Mouse (Mus musculus) gastrocnemius, postnatal 14 days (tissue): ENCODE results near the gene Armc2. TPM values are rescaled to one million over a fixed set of nuclear protein-coding genes. Genes with fewer than 3 reads are reported as not detected.

Source experiments
- DNase-seq: peaks from one replicate; pipeline ENCODE4 v3.0.0; 2021; ENCODE audit warnings: mixed read lengths
- intact Hi-C: fragments of 180-260 bp; cut with DNase I; formaldehyde crosslinking; loops from one replicate; pipeline ENCODE4 v1.15.1; 2025; ENCODE audit warnings: low total_unique reads
- total RNA-seq, 2 experiments: library from RNA; stranded (reverse); gene quantifications; 2 replicates each; pipeline ENCODE4 v1.2.3; 2021

Gene Armc2
- total RNA-seq, 2 experiments from 2014 or later, result 0.29 to 0.47 TPM

- intact Hi-C loops, result loop anchor here (5.0 kb wide), 1 partner anchor 52 kb away; no protein-coding TSS in a partner anchor
- DNase-seq, result no peak
Observed at GRCm38 (mm10) chr10:41883741-41884575, 134.3 kb downstream of the Armc2 start.

GRCm38 (mm10) chr10:41881438-41881837 lies 136.8 kb downstream of the Armc2 start:
- intact Hi-C loops, result loop anchor here (5.0 kb wide), 1 partner anchor 49 kb away; no protein-coding TSS in a partner anchor
- DNase-seq, result no peak

GRCm38 (mm10) chr10:41880777-41881176 lies 137.5 kb downstream of the Armc2 start:
- intact Hi-C loops, result loop anchor here (5.0 kb wide), 1 partner anchor 48 kb away; no protein-coding TSS in a partner anchor
- DNase-seq, result no peak

GRCm38 (mm10) chr10:41880206-41880605 lies 138.0 kb downstream of the Armc2 start:
- no peak for DNase-seq
- intact Hi-C loops, result loop anchor here (5.0 kb wide), 1 partner anchor 48 kb away; no protein-coding TSS in a partner anchor

- intact Hi-C loops, result loop anchor here (5.0 kb wide), 1 partner anchor 47 kb away; no protein-coding TSS in a partner anchor
- DNase-seq, result no peak
Observed at GRCm38 (mm10) chr10:41879675-41880074, 138.6 kb downstream of the Armc2 start.

GRCm38 (mm10) chr10:41878344-41878743 lies 139.9 kb downstream of the Armc2 start:
- no peak for DNase-seq
- intact Hi-C loops, result no loop called here

GRCm38 (mm10) chr10:41875624-41876023 lies 142.6 kb downstream of the Armc2 start:
- DNase-seq, result no peak
- intact Hi-C loops, result no loop called here

GRCm38 (mm10) chr10:41871564-41871963 lies 146.7 kb downstream of the Armc2 start:
- no peak for DNase-seq
- intact Hi-C loops, result no loop called here

GRCm38 (mm10) chr10:41870101-41870500 lies 148.1 kb downstream of the Armc2 start:
- intact Hi-C loops, result no loop called here
- no peak for DNase-seq

GRCm38 (mm10) chr10:41867956-41868355 lies 150.3 kb downstream of the Armc2 start:
- intact Hi-C loops, result no loop called here

GRCm38 (mm10) chr10:41866838-41867154 lies 151.4 kb downstream of the Armc2 start:
- intact Hi-C loops, result no loop called here

More at GRCm38 (mm10) chr10:41867956-41868355, 150.3 kb downstream of the Armc2 start:
- no peak for DNase-seq

GRCm38 (mm10) chr10:41866069-41866837 lies 152.0 kb downstream of the Armc2 start:
- intact Hi-C loops, result no loop called here
- peak; percentile 44 for DNase-seq

More at GRCm38 (mm10) chr10:41866838-41867154, 151.4 kb downstream of the Armc2 start:
- DNase-seq, result no peak

Other genes starting within 250 kb of the Armc2 start
- gene Cep57l1, start 208.6 kb downstream of the Armc2 start, total RNA-seq, result 1 to 10 TPM; 2.7 TPM
- 10 to 100 TPM; 22.9 to 35.2 TPM for gene Sesn1, start 208.5 kb downstream of the Armc2 start, total RNA-seq